Mouse (Mus musculus) heart, adult 2 months (tissue): ENCODE measurements at regions not wholly inside any gene's neighbourhood (a gene's known extent, or its start where the extent isn't known, plus 50 kb on each side); places are given as distances from the start of the nearest gene placed in this dataset.

Experiments
- CTCF ChIP-seq: fragments of 200-600 bp; IDR thresholded peaks from 2 replicates; pipeline ENCODE4 v1.8.1; 2022; ENCODE audit warnings: antibody characterized with exemption, mild to moderate bottlenecking, moderate library complexity
- EP300 ChIP-seq: fragments of 200-500 bp; IDR thresholded peaks from 2 replicates; pipeline ENCODE4 v1.6.1; 2011; ENCODE audit warnings: low read depth, low read length, control low read depth; ENCODE audit not compliant: insufficient read depth

- TF ChIP-seq CTCF (peak; percentile 14; the same call in 1 of the 2 replicates), EP300 (no peak)
Measured at GRCm38 (mm10) chrX:122021749-122022148, 375.5 kb downstream of the Nap1l3 start.
